Mouse (Mus musculus) olfactory bulb, adult 2 months (tissue): ENCODE measurements around the gene Wnt9b.

Experiments used
- CTCF ChIP-seq: fragments of 200-500 bp; IDR thresholded peaks from 2 replicates; pipeline ENCODE4 v1.5.1; 2012; ENCODE audit warnings: low read depth, mild to moderate bottlenecking, low read length, moderate library complexity; ENCODE audit not compliant: insufficient read depth
- POLR2A ChIP-seq: fragments of 200-500 bp; IDR thresholded peaks from 2 replicates; pipeline ENCODE4 v1.6.1; 2012; ENCODE audit warnings: mild to moderate bottlenecking, low read depth, low read length, moderate library complexity; ENCODE audit not compliant: insufficient read depth

DNA sequence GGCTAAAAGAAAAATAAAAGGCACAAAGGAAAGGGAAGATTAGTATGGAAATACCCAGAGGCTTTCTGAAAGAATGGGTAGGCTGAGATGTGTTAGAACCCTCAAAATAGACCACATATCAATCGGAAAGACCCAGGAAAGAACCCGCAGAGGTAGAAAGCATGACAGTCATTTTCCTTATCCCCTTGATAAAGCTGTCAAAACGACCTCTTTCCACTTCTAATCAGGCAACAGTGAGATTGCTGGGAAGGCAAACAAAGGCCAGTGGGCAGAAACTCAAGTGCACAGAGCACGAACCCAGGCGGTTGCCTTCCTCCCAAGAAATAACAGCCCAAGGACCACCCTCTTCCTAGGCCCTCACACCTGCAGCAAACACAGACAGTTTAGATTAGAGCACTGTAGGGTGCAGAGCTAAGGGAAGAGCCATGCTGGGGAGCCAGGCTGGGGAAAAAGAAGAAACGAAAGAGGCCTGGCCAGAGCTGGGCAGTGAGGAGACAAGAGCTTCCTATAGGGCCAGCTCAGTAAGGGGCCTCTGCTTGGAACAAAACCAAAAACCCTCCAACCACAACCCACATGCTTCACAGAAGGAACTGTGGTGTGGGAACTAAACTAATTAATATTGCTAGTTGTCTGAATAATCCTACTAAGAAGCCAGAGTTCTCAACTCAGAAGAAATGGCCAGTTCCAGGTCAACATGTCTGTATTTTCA lies 61.2 kb downstream of the Wnt9b start:
- TF ChIP-seq POLR2A (no peak), CTCF (no peak)
